Mouse (Mus musculus) hindbrain, embryonic 11.5 days (tissue): ENCODE measurements at regions not wholly inside any gene's neighbourhood (a gene's known extent, or its start where the extent isn't known, plus 50 kb on each side); places are given as distances from the start of the nearest gene placed in this dataset.

Experiments used
- ATAC-seq: fragments of 200-750 bp; cut with Nextera tagmentation; 2 replicates; pipeline ENCODE4 v1.8.0; 2017; ENCODE audit warnings: mild to moderate bottlenecking, moderate TSS enrichment, moderate library complexity; ENCODE audit not compliant: low FRiP score
- DNase-seq: peaks from one replicate; pipeline ENCODE4 v3.0.0-alpha.2; 2015; ENCODE audit warnings: low spot score
- H3K27ac ChIP-seq: fragments of 300-500 bp; sonication (generic); 2 replicates; pipeline ENCODE4 v1.5.1; 2014; ENCODE audit warnings: mild to moderate bottlenecking, low read depth, low read length
- H3K27me3 ChIP-seq: fragments of 300-500 bp; sonication (generic); 2 replicates; pipeline ENCODE4 v1.6.1; 2014; ENCODE audit warnings: mild to moderate bottlenecking, low read length, moderate library complexity, mixed read lengths; ENCODE audit not compliant: control insufficient read depth, insufficient read depth
- H3K36me3 ChIP-seq: fragments of 300-500 bp; sonication (generic); 2 replicates; pipeline ENCODE4 v1.6.1; 2014; ENCODE audit warnings: mild to moderate bottlenecking, low read length, moderate library complexity, mixed read lengths; ENCODE audit not compliant: control insufficient read depth, insufficient read depth
- H3K4me1 ChIP-seq: fragments of 300-500 bp; sonication (generic); replicated peaks from 2 replicates; pipeline ENCODE4 v1.6.1; 2014; ENCODE audit warnings: low read length, mixed read lengths; ENCODE audit not compliant: control insufficient read depth, insufficient read depth
- H3K4me2 ChIP-seq: fragments of 300-500 bp; sonication (generic); replicated peaks from 2 replicates; pipeline ENCODE4 v1.6.1; 2014; ENCODE audit warnings: mild to moderate bottlenecking, low read depth, low read length
- H3K4me3 ChIP-seq: fragments of 300-500 bp; sonication (generic); 2 replicates; pipeline ENCODE4 v1.5.1; 2014; ENCODE audit warnings: low read depth, low read length
- H3K9ac ChIP-seq: fragments of 300-500 bp; sonication (generic); 2 replicates; pipeline ENCODE4 v1.6.1; 2014; ENCODE audit warnings: low read depth, low read length
- H3K9me3 ChIP-seq: fragments of 300-500 bp; sonication (generic); 2 replicates; pipeline ENCODE4 v1.6.1; 2016; ENCODE audit warnings: low read length; ENCODE audit not compliant: control insufficient read depth
- WGBS: fragments of 180-500 bp; shearing (Covaris S2); extraction: QIAGEN DNeasy Blood & Tissue Kit; methylation state at CpG from one replicate; pipeline ENCODE4 v1.1.7; 2014; 5-methylcytosine and 5-hydroxymethylcytosine counted together

DNA sequence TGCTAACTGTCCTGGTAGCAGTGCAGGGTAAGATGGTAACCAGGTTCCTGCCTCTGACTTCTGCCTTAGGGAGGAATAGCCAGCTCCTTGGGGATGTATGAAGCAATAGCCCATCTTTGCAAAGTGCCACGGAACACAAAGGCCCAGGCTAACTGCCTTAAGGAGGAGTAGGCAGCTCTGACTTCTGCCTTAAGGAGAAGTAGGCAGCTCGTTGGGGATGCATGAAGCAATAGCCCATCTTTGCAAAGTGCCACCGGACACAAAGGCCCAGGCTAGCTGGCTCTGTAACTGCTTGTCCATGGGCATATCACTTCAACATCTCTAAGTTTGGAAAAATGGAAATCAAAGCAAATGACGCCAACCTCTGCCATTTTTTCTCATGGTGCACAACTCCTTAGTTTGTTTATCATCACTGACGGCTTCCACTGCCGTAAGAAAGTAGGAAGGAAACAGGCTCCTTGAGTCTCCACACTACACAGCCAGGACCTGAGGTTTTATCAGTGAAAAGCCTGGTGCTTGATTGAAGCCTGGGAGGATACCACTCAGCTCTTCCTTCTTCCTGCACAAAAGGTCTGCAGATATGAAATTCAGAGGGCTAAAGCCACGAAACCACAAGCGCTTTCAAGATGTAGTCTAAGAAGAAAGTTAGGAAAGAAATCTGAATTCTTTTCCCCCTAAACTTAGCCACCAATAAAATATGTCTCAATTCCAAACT is 74.4 kb upstream of the Lpp start:
- Histone ChIP-seq H3K4me1 (no peaks in the 10 kb centered on the region), H3K36me3 (no peaks in the 10 kb centered on the region), H3K9me3 (no peaks in the 10 kb centered on the region), H3K27ac (no peak overlapping the region), H3K4me3 (no peak overlapping the region), H3K9ac (no peak overlapping the region), H3K27me3 (no peaks in the 10 kb centered on the region), H3K4me2 (no peak overlapping the region)
- DNase-seq (no peak), ATAC-seq (no peak)
- 87% methylated on average over 8 of the region's 8 CpGs for WGBS

GRCm38 (mm10) chr16:24313544-24314326 is 79.6 kb upstream of the Lpp start:
- Histone ChIP-seq H3K4me1 (no peaks in the 10 kb centered on the region), H3K4me2 (no peak overlapping the region), H3K27me3 (no peaks in the 10 kb centered on the region), H3K9ac (no peak overlapping the region), H3K27ac (no peak overlapping the region), H3K36me3 (no peaks in the 10 kb centered on the region), H3K9me3 (no peaks in the 10 kb centered on the region), H3K4me3 (no peak overlapping the region)
- DNase-seq (no peak), ATAC-seq (no peak)
- 75% methylated on average over 7 of the region's 7 CpGs for WGBS

DNA sequence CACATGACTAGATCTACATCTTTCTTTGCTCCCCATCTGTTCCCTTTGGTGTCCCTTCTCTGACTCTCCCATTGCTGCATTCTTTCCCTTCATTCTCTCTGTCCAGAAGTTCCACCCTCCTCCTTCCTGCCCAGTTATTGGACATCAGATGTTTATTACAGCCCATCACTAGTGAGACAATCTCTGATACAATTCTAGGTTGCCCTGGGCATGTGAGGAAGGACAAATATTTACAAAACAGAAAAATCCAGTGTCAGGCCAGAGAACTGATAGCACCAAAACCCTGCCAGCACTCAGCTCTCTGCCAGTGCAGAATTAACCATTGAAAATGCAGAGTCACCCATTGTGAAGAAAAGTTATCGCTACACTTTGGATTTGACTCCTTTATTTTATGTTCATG is 87.9 kb upstream of the Lpp start:
- Histone ChIP-seq H3K9ac (no peak overlapping the region), H3K36me3 (no peaks in the 10 kb centered on the region), H3K27me3 (no peaks in the 10 kb centered on the region), H3K4me3 (no peak overlapping the region), H3K4me1 (no peaks in the 10 kb centered on the region), H3K9me3 (no peaks in the 10 kb centered on the region), H3K27ac (no peak overlapping the region), H3K4me2 (no peak overlapping the region)
- WGBS: 95% methylated on average over 1 of the region's 1 CpGs
- ATAC-seq (no peak), DNase-seq (no peak)

DNA sequence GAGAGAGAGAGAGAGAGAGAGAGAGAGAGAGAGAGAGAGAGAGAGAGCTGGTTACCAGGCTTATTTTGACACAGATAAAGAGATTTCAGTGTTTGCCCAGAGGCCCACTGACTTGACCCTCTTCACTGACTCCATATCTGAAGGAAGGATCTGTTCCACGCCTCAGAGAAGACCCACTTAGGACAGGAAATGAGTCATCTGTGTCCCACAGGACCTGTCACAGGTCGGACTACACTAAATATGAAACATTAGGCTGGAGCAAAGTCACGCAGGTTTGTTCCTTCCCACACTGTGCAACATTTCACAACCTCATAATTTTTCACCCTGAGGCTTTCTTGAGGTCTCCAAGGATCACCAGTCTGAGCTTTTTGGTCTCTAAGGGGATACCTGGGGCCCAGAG is 96.5 kb upstream of the Lpp start:
- Histone ChIP-seq H3K27ac (no peak overlapping the region), H3K9ac (no peak overlapping the region), H3K4me1 (no peaks in the 10 kb centered on the region), H3K4me3 (no peak overlapping the region), H3K9me3 (no peaks in the 10 kb centered on the region), H3K36me3 (no peaks in the 10 kb centered on the region), H3K27me3 (no peaks in the 10 kb centered on the region), H3K4me2 (no peak overlapping the region)
- no peak for DNase-seq
- WGBS: 79% methylated on average over 3 of the region's 3 CpGs
- ATAC-seq: no peak

- Histone ChIP-seq H3K4me3 (no peak overlapping the region), H3K27ac (no peak overlapping the region), H3K4me1 (no peaks in the 10 kb centered on the region), H3K9ac (no peak overlapping the region), H3K27me3 (no peaks in the 10 kb centered on the region), H3K36me3 (no peaks in the 10 kb centered on the region), H3K4me2 (no peak overlapping the region), H3K9me3 (no peaks in the 10 kb centered on the region)
- no peak for DNase-seq
- ATAC-seq: no peak
- WGBS: 83% methylated on average over 7 of the region's 7 CpGs
These were observed 97.5 kb upstream of the Lpp start for GRCm38 (mm10) chr16:24295626-24296440.

DNA sequence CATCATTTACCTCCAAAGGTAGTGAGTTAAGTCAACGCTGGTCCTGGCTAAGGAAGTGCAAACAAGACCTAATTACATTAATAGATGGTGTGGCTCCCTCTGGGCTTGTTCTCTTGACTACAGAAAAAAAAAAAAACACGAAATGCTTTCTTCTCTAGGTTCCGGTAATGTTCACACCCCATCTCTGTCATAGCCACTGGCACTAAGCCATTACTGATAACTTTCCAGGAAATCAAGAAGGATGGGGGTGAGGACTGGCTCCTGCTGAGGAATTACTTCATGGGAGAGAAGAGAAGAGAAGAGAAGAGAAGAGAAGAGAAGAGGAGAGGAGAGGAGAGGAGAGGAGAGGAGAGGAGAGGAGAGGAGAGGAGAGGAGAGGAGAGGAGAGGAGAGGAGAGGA is 109.1 kb upstream of the Lpp start:
- no peak overlapping the region for H3K4me3 ChIP-seq
- no peak overlapping the region for H3K9ac ChIP-seq
- ATAC-seq (no peak), DNase-seq (no peak)
- no peak overlapping the region for H3K4me2 ChIP-seq
- no peaks in the 10 kb centered on the region for H3K4me1 ChIP-seq
- H3K9me3 ChIP-seq: no peaks in the 10 kb centered on the region
- H3K27me3 ChIP-seq: no peaks in the 10 kb centered on the region
- 74% methylated on average over 3 of the region's 3 CpGs for WGBS
- H3K27ac ChIP-seq: no peak overlapping the region
- H3K36me3 ChIP-seq: no peaks in the 10 kb centered on the region

DNA sequence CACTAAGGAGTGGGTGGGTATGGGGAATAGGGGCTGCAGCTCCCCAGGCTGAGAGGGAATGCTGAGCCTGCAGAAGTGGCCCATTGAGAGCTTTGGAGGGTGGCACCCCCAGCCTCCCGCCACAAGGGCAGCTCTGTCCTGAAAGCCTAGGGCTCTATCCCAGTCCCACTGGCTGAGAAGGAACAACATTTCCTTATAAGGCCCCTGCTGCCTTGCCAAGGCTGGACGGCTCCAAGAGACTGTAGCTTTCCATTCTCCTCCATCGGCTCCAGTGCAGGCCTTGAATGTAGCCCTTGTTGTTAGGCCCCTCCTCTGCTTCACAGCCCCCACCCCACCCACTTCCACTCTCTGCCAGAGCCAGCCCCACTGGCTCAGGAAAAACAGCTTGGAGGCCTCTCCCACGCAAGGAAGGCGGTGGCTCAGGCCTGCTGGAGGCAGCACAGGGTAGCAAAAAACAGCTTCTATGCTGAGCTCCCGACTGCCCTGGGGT is 111.1 kb upstream of the Lpp start:
- no peaks in the 10 kb centered on the region for H3K9me3 ChIP-seq

GRCm38 (mm10) chr16:24281561-24281960 is 111.7 kb upstream of the Lpp start:
- H3K4me2 ChIP-seq: no peak overlapping the region
- WGBS: 76% methylated on average over 5 of the region's 5 CpGs
- no peak for ATAC-seq
- H3K27ac ChIP-seq: no peak overlapping the region
- no peak overlapping the region for H3K9ac ChIP-seq
- H3K4me1 ChIP-seq: no peaks in the 10 kb centered on the region
- H3K36me3 ChIP-seq: no peaks in the 10 kb centered on the region
- H3K9me3 ChIP-seq: no peaks in the 10 kb centered on the region
- H3K4me3 ChIP-seq: no peak overlapping the region
- DNase-seq: no peak
- H3K27me3 ChIP-seq: no peaks in the 10 kb centered on the region

More for the DNA sequence above, 111.1 kb upstream of the Lpp start:
- Histone ChIP-seq H3K27me3 (no peaks in the 10 kb centered on the region), H3K4me3 (no peak overlapping the region), H3K36me3 (no peaks in the 10 kb centered on the region), H3K4me2 (no peak overlapping the region), H3K27ac (no peak overlapping the region), H3K9ac (no peak overlapping the region), H3K4me1 (no peaks in the 10 kb centered on the region)
- DNase-seq (peak; percentile 15), ATAC-seq (peak; percentile 59)
- WGBS: 24% methylated on average over 6 of the region's 6 CpGs
